Mouse (Mus musculus) testis, adult 2 months (tissue): ENCODE results near the gene Gm10139. TPM values are rescaled to one million over a fixed set of nuclear protein-coding genes. Genes with fewer than 3 reads are reported as not detected.
"Not testable (repeated sequence)": the region's sequence is repeated elsewhere in the genome, so short reads cannot be mapped to it uniquely, and the experiment has no call there.

ENCODE experiments used
- H3K27ac ChIP-seq: fragments of 200-500 bp; 2 replicates; pipeline ENCODE4 v1.5.1; 2012; ENCODE audit warnings: low read depth, low read length; ENCODE audit not compliant: control insufficient read depth, insufficient read depth
- H3K27me3 ChIP-seq: fragments of 200-500 bp; 2 replicates; pipeline ENCODE4 v1.6.1; 2012; ENCODE audit warnings: mild to moderate bottlenecking, low read length, moderate library complexity; ENCODE audit not compliant: control insufficient read depth, insufficient read depth
- H3K36me3 ChIP-seq: fragments of 200-500 bp; 2 replicates; pipeline ENCODE4 v1.6.1; 2012; ENCODE audit warnings: mild to moderate bottlenecking, low read length; ENCODE audit not compliant: control insufficient read depth, insufficient read depth
- H3K4me1 ChIP-seq: fragments of 200-500 bp; 2 replicates; pipeline ENCODE4 v1.6.1; 2012; ENCODE audit warnings: low read length; ENCODE audit not compliant: control insufficient read depth, insufficient read depth
- H3K4me3 ChIP-seq: fragments of 200-500 bp; 2 replicates; pipeline ENCODE4 v1.5.1; 2012; ENCODE audit warnings: low read depth, mild to moderate bottlenecking, low read length, moderate library complexity, mixed read lengths; ENCODE audit not compliant: control insufficient read depth
- polyA plus RNA-seq: library from polyadenylated mRNA; depleted of rRNA; stranded (reverse); fragments of >200 nt; gene quantifications from 2 replicates; pipeline ENCODE4 v1.2.3, GENCODE M21; 2012; rRNA removed

Gm10139 gene
- not detected in 2 replicates for polyA plus RNA-seq

- H3K4me1 ChIP-seq, H3K27ac ChIP-seq, H3K36me3 ChIP-seq, H3K4me3 ChIP-seq, H3K27me3 ChIP-seq: not testable (repeated sequence)
These were observed at the start of gene Gm10139 for GRCm38 (mm10) chr13:65512378-65512777. Gene Gm10139 (plus strand): TSS chr13:65512678.

GRCm38 (mm10) chr13:65557636-65558035 lies 45.2 kb downstream of the Gm10139 start:
- not testable (repeated sequence) for H3K27ac ChIP-seq, H3K4me3 ChIP-seq, H3K4me1 ChIP-seq, H3K27me3 ChIP-seq, H3K36me3 ChIP-seq

Other genes with a start within 250 kb of the Gm10139 start
- gene Zfp369, start 233.9 kb upstream of the Gm10139 start, polyA plus RNA-seq, result 4.2 and 5.4 TPM in 2 replicates